Mouse (Mus musculus): ENCODE results near the gene Gtf2a1. TPM values are rescaled to one million over a fixed set of nuclear protein-coding genes. Genes with fewer than 3 reads are reported as not detected.

The Gtf2a1 gene
- 68.6 and 71.1 TPM in 2 replicates for polyA plus RNA-seq (2015; fragmentation: Nextera tagmentation; extraction: Ambion mirVana)

DNA sequence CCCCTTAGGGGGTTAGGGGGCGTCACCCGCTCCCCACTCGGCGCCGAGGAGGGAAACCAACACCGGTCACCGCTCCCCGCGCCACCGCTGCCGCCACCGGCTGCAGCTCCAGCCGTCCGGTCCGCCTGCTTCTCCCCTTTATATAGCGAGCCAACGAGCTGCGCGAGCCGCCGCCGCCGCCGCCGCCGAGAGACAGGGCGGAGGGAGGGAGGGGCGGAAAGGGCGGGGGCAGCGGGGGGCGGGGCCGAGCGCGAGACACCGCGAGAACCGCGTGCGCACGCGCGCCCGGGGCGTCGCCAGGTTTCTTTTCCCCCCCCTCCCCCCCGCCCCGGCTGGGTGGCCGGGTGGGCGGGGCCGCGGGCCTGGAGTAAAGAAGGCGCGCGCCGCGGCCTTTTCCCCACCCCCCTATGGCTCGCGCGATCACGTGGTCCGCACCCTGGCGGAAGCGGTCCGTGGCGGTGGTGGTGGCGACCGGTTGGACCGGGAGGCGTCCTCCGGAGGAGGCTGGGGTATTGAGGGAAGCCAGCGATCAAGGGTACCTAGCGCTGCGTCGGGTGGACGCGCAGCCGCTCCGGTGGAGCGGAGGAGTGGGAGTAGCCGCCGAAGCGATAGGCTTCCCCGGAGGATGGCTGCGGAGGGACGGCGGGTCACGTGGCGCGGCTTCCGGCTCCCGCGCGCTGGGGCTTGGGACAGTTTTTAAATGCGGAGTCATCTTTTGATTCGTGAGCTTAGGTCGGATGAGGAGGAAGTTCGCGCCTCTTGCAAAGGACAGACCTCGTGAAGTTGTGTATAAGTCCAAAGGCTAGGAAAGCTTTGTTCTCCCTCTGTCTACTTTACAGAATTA lies at the start of gene Gtf2a1:
Gene Gtf2a1 (minus strand): TSS at position 641 of the 844 bp plus-strand sequence.
- Histone ChIP-seq H3K4me1 (peaks cover 16% of the 10 kb centered on the region), H3K9ac (replicated peaks) (peak within 1 kb of the TSS; percentile 100), H3K4me2 (replicated peaks) (peak within 1 kb of the TSS; percentile 57), H3K36me3 (peaks cover 7% of the 10 kb centered on the region), H3K9me3 (no peaks in the 10 kb centered on the region), H3K4me3 (peak within 1 kb of the TSS; percentile 97), H3K27me3 (no peaks in the 10 kb centered on the region), H3K27ac (replicated peaks) (peak within 1 kb of the TSS; percentile 100)
- under 1% methylated on average over 65 of the region's 99 CpGs for WGBS
- ATAC-seq (replicated peaks) = peak; percentile 80

DNA sequence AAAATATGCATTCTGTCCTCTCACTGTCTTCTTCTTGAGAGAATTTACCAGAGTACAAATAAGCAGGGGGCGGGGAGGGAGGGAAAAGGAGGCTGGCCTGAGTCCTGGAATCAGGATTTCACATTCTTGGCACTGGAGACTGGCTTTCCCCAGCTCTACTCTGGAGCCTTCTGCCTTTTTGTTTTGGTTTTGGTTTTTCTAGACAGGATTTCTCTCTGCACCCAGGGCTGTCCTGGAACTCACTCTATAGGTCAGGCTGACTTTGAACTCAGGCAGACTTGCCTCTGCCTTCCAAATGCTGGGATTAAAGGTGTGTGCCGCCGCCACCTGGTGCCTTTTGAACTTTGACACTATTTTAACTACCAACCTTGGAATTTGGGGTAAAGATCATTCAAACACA lies 48.1 kb upstream of the Gtf2a1 start:
- no peak overlapping the region for H3K4me3 ChIP-seq
- H3K4me2 ChIP-seq (replicated peaks) = no peak overlapping the region
- H3K9me3 ChIP-seq = no peaks in the 10 kb centered on the region
- peaks cover 25% of the 10 kb centered on the region for H3K4me1 ChIP-seq
- no peaks in the 10 kb centered on the region for H3K36me3 ChIP-seq
- H3K9ac ChIP-seq (replicated peaks) = no peak overlapping the region
- WGBS = 76% methylated on average over 3 of the region's 3 CpGs
- H3K27ac ChIP-seq (replicated peaks) = no peak overlapping the region; the same call in 1 of the 2 replicates
- no peak for ATAC-seq (replicated peaks)
- H3K27me3 ChIP-seq = no peaks in the 10 kb centered on the region

DNA sequence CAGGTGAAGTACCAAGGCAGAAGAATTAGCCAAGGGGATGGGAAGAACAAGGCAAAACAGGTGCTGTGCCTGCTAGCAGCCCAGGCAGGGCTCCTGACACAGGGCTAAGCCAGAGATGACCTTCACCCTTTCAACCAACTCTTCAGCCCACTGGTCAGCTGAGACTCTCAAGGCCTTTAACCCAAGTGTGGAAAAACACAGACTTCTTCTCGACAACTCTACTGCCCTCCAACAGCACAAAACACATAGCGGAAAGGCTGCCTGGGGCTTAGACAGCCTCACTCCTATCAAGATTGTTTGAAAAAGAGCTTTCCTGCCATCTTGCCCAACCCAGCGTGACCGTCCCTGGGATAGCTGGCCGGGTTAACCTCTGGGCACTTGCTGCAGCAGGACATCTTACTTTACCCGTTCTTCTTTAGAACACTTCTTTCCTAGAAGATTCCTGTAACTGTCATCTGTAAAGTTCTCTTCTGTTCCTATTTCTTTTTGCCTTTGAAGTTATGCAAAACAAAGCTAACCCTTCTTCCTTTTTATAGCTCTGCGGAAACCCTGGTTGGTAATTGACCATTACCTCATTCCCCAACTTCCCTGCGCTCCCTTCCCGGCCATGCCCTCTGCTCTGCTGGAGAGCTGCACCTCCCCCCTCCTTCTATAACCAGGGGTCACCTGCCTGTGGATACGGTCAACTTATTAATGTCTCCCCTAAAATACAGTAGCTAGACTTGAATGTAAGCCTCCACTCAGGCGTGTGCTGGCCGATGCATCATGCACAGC lies 47.0 kb upstream of the Gtf2a1 start:
- Histone ChIP-seq H3K9ac (replicated peaks) (no peak overlapping the region), H3K4me2 (replicated peaks) (no peak overlapping the region)
- 80% methylated on average over 12 of the region's 12 CpGs for WGBS

DNA sequence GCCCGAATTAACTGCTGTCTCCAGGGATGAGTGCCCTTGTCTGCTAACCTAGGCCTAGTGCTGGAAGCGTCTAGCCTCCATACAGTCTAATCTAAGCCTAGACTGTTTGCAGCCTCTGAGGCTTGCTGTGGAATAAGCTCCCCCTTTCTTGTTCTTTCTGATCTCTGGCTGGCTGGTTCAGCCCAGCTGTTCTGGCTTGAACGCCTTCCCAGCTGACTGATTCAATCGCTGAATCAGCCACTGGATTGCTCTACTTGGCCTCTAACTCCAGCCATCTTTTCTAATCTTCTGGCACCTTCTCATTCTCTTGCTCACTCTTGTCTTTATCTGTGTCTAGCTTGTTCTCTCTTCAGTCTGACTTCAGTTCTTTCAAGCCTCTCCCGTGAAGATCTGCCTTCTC lies 36.2 kb upstream of the Gtf2a1 start:
- no peak overlapping the region for H3K4me2 ChIP-seq (replicated peaks)

More for the DNA sequence above, 47.0 kb upstream of the Gtf2a1 start:
- H3K27ac ChIP-seq (replicated peaks) = no peak overlapping the region
- ATAC-seq (replicated peaks) = no peak
- peaks cover 17% of the 10 kb centered on the region for H3K4me1 ChIP-seq
- no peak overlapping the region for H3K4me3 ChIP-seq
- H3K36me3 ChIP-seq = no peaks in the 10 kb centered on the region
- no peaks in the 10 kb centered on the region for H3K27me3 ChIP-seq
- no peaks in the 10 kb centered on the region for H3K9me3 ChIP-seq

DNA sequence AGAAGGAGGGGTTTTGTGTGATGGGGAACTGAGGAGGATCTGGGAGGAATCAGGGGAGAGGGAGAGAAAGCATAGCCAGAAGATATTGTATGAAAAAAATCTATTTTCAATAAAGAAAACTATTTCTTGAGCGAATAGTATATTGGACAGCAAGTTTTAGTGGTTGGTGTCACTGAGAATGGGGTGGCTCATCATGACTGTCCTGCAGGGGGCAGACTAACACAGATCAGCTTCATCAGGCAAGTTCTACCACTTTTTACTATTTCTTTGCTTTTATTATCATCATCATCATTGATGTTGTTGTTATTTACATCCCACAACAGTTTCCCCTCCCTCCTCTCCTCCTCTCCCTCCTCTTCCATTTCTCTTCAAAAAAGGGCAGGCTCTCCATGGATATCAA lies 34.7 kb upstream of the Gtf2a1 start:
- Histone ChIP-seq H3K36me3 (no peaks in the 10 kb centered on the region), H3K4me1 (no peaks in the 10 kb centered on the region), H3K27ac (replicated peaks) (no peak overlapping the region), H3K9me3 (no peaks in the 10 kb centered on the region), H3K9ac (replicated peaks) (no peak overlapping the region), H3K4me3 (no peak overlapping the region), H3K4me2 (replicated peaks) (no peak overlapping the region), H3K27me3 (no peaks in the 10 kb centered on the region)
- 85% methylated on average over 1 of the region's 1 CpGs for WGBS
- no peak for ATAC-seq (replicated peaks)

More for the DNA sequence above, 36.2 kb upstream of the Gtf2a1 start:
- Histone ChIP-seq H3K9me3 (no peaks in the 10 kb centered on the region), H3K36me3 (no peaks in the 10 kb centered on the region), H3K4me1 (no peaks in the 10 kb centered on the region), H3K27ac (replicated peaks) (no peak overlapping the region), H3K27me3 (no peaks in the 10 kb centered on the region), H3K4me3 (no peak overlapping the region), H3K9ac (replicated peaks) (no peak overlapping the region)
- WGBS = 65% methylated on average over 5 of the region's 5 CpGs
- no peak for ATAC-seq (replicated peaks)

DNA sequence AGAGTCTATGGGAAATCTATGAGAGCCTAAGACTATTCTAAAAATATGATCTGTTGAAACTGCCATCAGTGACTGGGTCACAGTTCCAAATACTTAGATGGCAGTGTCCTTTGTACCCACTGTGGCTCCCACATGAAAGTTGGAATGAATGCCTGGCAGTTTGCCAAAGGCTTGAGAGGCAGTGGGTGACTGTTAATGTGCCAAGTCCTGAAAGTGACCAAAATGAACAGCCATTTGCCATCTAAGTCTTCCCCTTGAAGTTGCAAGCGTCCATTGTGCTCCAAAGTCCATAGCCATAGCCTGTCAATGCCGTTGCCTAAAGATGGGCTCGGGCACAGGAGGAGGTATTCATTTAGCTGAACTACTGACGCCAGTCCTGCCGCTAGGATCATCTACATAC lies 19.1 kb upstream of the Gtf2a1 start:
- H3K4me3 ChIP-seq = no peak overlapping the region
- H3K36me3 ChIP-seq = no peaks in the 10 kb centered on the region
- WGBS = 49% methylated on average over 5 of the region's 5 CpGs
- H3K27me3 ChIP-seq = no peaks in the 10 kb centered on the region
- H3K27ac ChIP-seq (replicated peaks) = no peak overlapping the region
- no peak overlapping the region for H3K9ac ChIP-seq (replicated peaks)
- H3K9me3 ChIP-seq = no peaks in the 10 kb centered on the region
- H3K4me1 ChIP-seq = no peaks in the 10 kb centered on the region
- no peak for ATAC-seq (replicated peaks)
- H3K4me2 ChIP-seq (replicated peaks) = no peak overlapping the region

DNA sequence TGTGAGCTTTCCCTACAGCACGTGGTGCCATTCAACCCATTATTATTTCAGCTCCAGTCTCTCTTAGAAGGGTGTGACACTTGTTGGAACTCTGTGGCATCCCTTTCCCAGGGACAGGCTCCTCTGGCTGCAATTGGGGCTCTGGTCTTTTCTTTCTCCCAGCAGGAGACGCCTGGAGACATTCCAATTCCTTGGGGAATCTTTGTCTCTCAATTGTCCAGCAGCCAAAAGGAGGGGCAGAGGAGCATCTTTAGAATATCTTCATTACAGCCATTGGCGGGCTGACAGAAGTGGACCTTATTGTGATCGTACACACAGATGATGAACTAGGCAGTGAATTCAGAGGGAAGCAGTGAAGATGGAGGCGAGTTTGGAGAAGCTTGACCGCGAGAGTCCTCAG lies 17.4 kb upstream of the Gtf2a1 start:
- Histone ChIP-seq H3K27ac (replicated peaks) (no peak overlapping the region), H3K4me3 (no peak overlapping the region), H3K27me3 (no peaks in the 10 kb centered on the region), H3K4me1 (no peaks in the 10 kb centered on the region), H3K9me3 (no peaks in the 10 kb centered on the region), H3K36me3 (no peaks in the 10 kb centered on the region), H3K4me2 (replicated peaks) (no peak overlapping the region), H3K9ac (replicated peaks) (no peak overlapping the region)
- 38% methylated on average over 7 of the region's 7 CpGs for WGBS
- no peak for ATAC-seq (replicated peaks)

DNA sequence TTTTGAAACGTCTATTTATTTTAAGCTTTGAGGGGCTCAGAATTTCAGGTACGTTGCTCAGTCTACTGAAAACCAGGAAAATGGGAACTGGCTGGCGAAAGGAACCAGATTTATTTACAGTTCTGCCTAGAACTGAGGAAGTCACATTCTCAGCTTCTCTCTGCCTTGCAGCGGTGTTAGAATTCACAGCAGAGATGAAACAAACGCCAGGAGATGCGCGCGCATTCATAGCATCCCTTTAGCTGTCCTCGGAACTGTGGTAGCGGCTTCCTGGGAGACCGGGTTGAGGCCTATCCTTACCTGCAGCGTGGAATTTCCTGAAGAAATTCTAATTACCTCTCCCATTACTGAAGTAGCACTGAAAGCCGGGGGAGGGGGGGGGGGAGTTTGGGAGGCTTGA lies 16.4 kb upstream of the Gtf2a1 start:
- no peak overlapping the region for H3K4me3 ChIP-seq
- WGBS = 86% methylated on average over 13 of the region's 13 CpGs

DNA sequence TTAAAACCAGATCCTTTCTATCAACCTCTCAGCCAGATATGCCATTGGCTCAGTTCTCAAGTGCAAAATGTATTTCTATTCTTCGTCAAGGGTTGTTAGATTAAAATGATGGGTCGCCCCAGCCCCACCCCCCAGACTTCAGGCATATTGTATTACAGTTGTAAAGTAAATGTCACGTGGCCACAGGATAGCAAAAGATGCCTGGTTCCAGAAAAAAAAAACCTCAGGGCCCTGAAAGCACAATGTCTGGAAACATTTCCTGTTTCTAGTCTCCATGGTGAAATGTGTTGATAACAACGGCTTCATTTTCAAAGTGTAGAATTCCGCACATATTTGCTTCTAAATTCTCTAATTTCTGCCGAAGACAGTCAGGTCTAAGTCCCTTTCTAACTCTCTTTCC lies 14.3 kb upstream of the Gtf2a1 start:
- no peak overlapping the region for H3K4me2 ChIP-seq (replicated peaks)
- no peak overlapping the region for H3K4me3 ChIP-seq
- H3K36me3 ChIP-seq = no peaks in the 10 kb centered on the region
- no peak for ATAC-seq (replicated peaks)
- no peaks in the 10 kb centered on the region for H3K9me3 ChIP-seq
- no peaks in the 10 kb centered on the region for H3K27me3 ChIP-seq
- no peaks in the 10 kb centered on the region for H3K4me1 ChIP-seq
- H3K9ac ChIP-seq (replicated peaks) = no peak overlapping the region
- WGBS = 72% methylated on average over 6 of the region's 6 CpGs
- no peak overlapping the region for H3K27ac ChIP-seq (replicated peaks)

More for the DNA sequence above, 16.4 kb upstream of the Gtf2a1 start:
- Histone ChIP-seq H3K4me2 (replicated peaks) (no peak overlapping the region), H3K9ac (replicated peaks) (no peak overlapping the region), H3K27me3 (no peaks in the 10 kb centered on the region), H3K4me1 (no peaks in the 10 kb centered on the region), H3K27ac (replicated peaks) (no peak overlapping the region), H3K36me3 (no peaks in the 10 kb centered on the region), H3K9me3 (no peaks in the 10 kb centered on the region)
- ATAC-seq (replicated peaks) = no peak

DNA sequence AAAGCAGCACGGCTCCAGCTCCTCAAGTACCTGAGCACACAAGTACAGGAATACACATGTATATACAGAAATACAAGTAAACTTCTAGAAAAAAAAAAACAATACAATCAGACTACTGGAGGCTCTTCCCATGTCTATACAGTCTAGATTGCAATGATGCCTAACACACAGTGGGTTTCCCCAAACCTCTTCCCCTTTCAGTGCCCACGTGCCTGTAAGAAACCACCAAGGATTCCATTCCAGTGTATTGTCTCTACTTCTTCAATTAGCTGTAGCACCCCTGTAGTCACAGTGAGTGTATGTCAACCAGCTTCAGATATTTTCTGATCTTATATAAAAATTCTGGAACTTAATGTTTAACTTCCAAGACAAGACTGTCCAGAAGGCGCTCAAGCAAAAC lies 1.8 kb upstream of the Gtf2a1 start:
- Histone ChIP-seq H3K4me3 (no peak overlapping the region), H3K36me3 (no peaks in the 10 kb centered on the region), H3K27ac (replicated peaks) (no peak overlapping the region), H3K9me3 (no peaks in the 10 kb centered on the region), H3K4me1 (peaks cover 11% of the 10 kb centered on the region), H3K9ac (replicated peaks) (no peak overlapping the region), H3K27me3 (no peaks in the 10 kb centered on the region), H3K4me2 (replicated peaks) (no peak overlapping the region)
- WGBS = 96% methylated on average over 3 of the region's 3 CpGs
- ATAC-seq (replicated peaks) = no peak

DNA sequence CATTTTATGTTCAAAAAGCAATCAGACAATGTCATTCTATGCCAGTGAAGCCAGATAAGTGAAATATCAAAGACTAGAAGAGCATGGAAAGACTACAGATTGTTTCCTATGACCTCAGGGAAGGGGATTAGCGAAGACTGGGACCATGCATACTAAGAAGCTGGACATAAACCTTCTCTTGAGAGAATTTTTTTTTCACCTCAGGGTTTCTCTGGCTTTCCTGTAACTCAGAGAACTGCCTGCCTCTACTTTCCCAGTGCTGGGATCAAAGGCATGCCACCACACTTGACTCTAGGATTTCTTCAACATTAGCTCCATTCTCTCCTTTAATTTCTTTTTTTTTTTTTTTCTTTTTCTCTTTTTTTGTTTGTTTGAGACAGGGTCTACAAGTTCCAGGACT lies 904 bp upstream of the Gtf2a1 start:
- Histone ChIP-seq H3K9me3 (no peaks in the 10 kb centered on the region), H3K27ac (replicated peaks) (no peak overlapping the region), H3K4me1 (peaks cover 16% of the 10 kb centered on the region), H3K4me3 (no peak overlapping the region), H3K9ac (replicated peaks) (peak overlapping the region; percentile 100; the same call in 1 of the 2 replicates), H3K36me3 (no peaks in the 10 kb centered on the region), H3K4me2 (replicated peaks) (peak overlapping the region; percentile 56), H3K27me3 (no peaks in the 10 kb centered on the region)
- WGBS = 59% methylated on average over 1 of the region's 1 CpGs
- no peak for ATAC-seq (replicated peaks)

DNA sequence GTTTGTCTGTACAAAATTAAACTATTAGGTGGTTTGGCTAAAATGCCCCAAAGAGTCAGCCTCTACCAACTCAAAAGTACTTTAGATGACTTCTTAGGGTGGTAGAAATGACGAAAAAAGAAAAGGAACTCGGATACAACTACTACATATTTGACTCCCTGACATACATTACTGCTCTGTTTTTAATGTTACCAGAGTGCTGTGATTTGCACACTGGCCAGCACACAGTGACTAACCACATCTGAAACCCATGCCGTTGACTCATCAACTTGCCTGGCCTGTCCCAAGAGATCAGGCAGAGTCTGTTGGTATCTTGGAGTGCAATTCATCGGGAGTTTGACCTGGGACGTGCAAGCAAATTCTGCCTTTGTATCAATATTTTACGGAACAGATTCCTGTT lies 429 bp upstream of the Gtf2a1 start:
- H3K4me1 ChIP-seq = peaks cover 16% of the 10 kb centered on the region

More for the DNA sequence above, 429 bp upstream of the Gtf2a1 start:
- Histone ChIP-seq H3K4me3 (peak overlapping the region; percentile 97), H3K36me3 (peaks cover 3% of the 10 kb centered on the region), H3K27ac (replicated peaks) (peak overlapping the region; percentile 100), H3K9me3 (no peaks in the 10 kb centered on the region), H3K4me2 (replicated peaks) (peak overlapping the region; percentile 56), H3K27me3 (no peaks in the 10 kb centered on the region), H3K9ac (replicated peaks) (peak overlapping the region; percentile 100)
- ATAC-seq (replicated peaks) = no peak
- WGBS = 27% methylated on average over 6 of the region's 6 CpGs

All from forebrain, embryonic 15.5 days (tissue).